Mouse (Mus musculus): ENCODE measurements around the gene Hist1h2ag. TPM values are rescaled to one million over a fixed set of nuclear protein-coding genes. Genes with fewer than 3 reads are reported as not detected.

The Hist1h2ag gene
- polyA plus RNA-seq, 1 experiment: 1.1 TPM

DNA sequence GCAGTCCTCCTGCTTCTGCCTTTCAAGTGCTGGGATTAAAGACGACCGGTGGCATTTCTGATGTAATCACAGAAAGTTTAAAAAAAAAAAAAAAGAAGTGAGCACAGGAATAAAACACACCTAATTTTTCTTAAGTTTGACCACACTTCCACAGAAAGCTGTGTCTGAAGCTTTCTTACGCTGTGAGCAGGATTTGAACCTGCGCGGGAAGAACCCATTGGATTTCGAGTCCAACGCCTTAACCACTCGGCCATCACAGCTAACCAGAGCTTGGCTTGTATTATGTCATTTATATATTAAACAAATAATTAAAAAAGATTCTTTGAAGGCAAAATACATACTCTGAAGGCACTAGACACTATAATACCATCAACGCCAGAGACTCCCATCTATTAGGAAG lies 20.5 kb downstream of the Hist1h2ag start:
- Histone ChIP-seq H3K4me3 (replicated peaks; ENCODE audit: insufficient read depth, low read depth, low read length) (no peak overlapping the region), H3K4me1 (ENCODE audit: control insufficient read depth, insufficient read depth, low read length) (no peaks in the 10 kb centered on the region), H3K27me3 (ENCODE audit: control insufficient read depth, insufficient read depth, low read length) (peaks cover 3% of the 10 kb centered on the region; the same call in 1 of the 2 replicates), H3K27ac (ENCODE audit: insufficient read depth, low read length) (no peak overlapping the region)
- DNase-seq: peak; percentile 71 to 78
- TF ChIP-seq CTCF (IDR thresholded peaks at IDR 0.05; ENCODE audit: borderline replicate concordance, insufficient read depth, low read depth, low read length): no peak
- TF ChIP-seq POLR2A (IDR thresholded peaks at IDR 0.05; ENCODE audit: borderline replicate concordance, insufficient read depth, low read length): no peak
- WGBS: 4% methylated on average over 9 of the region's 9 CpGs

- TF ChIP-seq CTCF (IDR thresholded peaks at IDR 0.05; ENCODE audit: borderline replicate concordance, insufficient read depth, low read depth, low read length) (no peak), POLR2A (IDR thresholded peaks at IDR 0.05; ENCODE audit: borderline replicate concordance, insufficient read depth, low read length) (no peak)
- WGBS: 1% methylated on average over 11 of the region's 11 CpGs
- H3K27me3 ChIP-seq (ENCODE audit: control insufficient read depth, insufficient read depth, low read length): peaks cover 3% of the 10 kb centered on the region; the same call in 1 of the 2 replicates
- no peak for DNase-seq
- H3K4me3 ChIP-seq (replicated peaks; ENCODE audit: insufficient read depth, low read depth, low read length): peak overlapping the region; percentile 38
- H3K4me1 ChIP-seq (ENCODE audit: control insufficient read depth, insufficient read depth, low read length): no peaks in the 10 kb centered on the region
- no peak overlapping the region for H3K27ac ChIP-seq (ENCODE audit: insufficient read depth, low read length)
These were observed 21.2 kb downstream of the Hist1h2ag start for GRCm38 (mm10) chr13:22021581-22021980.

DNA sequence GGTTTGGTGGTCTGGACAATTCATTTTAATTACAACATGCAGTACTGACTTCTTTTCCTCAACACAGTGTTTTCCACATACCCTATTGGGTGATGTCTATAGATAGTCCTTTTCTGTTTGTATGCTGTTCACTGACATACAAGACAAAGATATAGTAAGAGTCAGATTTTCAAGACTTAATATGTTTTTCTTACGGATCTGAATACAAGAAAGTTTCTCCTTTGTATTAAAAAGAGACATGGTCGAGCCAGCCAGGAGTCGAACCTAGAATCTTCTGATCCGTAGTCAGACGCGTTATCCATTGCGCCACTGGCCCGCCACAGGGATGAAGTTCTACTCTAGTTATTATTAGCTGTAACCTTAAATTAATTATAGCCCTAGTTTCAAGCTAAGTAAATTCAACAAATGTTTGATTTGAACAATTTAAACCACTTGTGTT lies 21.8 kb downstream of the Hist1h2ag start:
- peak; percentile 41 to 42 for DNase-seq
- TF ChIP-seq CTCF (IDR thresholded peaks at IDR 0.05; ENCODE audit: borderline replicate concordance, insufficient read depth, low read depth, low read length) (no peak), POLR2A (IDR thresholded peaks at IDR 0.05; ENCODE audit: borderline replicate concordance, insufficient read depth, low read length) (no peak)
- Histone ChIP-seq H3K27me3 (ENCODE audit: control insufficient read depth, insufficient read depth, low read length) (peaks cover 3% of the 10 kb centered on the region; the same call in 1 of the 2 replicates), H3K27ac (ENCODE audit: insufficient read depth, low read length) (no peak overlapping the region), H3K4me1 (ENCODE audit: control insufficient read depth, insufficient read depth, low read length) (no peaks in the 10 kb centered on the region), H3K4me3 (replicated peaks; ENCODE audit: insufficient read depth, low read depth, low read length) (no peak overlapping the region)
- 2% methylated on average over 8 of the region's 8 CpGs for WGBS

GRCm38 (mm10) chr13:22019934-22020835 lies 22.6 kb downstream of the Hist1h2ag start:
- 4% methylated on average over 44 of the region's 44 CpGs for WGBS
- no peak for TF ChIP-seq POLR2A (IDR thresholded peaks at IDR 0.05; ENCODE audit: borderline replicate concordance, insufficient read depth, low read length)
- no peak for TF ChIP-seq CTCF (IDR thresholded peaks at IDR 0.05; ENCODE audit: borderline replicate concordance, insufficient read depth, low read depth, low read length)
- no peaks in the 10 kb centered on the region for H3K4me1 ChIP-seq (ENCODE audit: control insufficient read depth, insufficient read depth, low read length)

DNA sequence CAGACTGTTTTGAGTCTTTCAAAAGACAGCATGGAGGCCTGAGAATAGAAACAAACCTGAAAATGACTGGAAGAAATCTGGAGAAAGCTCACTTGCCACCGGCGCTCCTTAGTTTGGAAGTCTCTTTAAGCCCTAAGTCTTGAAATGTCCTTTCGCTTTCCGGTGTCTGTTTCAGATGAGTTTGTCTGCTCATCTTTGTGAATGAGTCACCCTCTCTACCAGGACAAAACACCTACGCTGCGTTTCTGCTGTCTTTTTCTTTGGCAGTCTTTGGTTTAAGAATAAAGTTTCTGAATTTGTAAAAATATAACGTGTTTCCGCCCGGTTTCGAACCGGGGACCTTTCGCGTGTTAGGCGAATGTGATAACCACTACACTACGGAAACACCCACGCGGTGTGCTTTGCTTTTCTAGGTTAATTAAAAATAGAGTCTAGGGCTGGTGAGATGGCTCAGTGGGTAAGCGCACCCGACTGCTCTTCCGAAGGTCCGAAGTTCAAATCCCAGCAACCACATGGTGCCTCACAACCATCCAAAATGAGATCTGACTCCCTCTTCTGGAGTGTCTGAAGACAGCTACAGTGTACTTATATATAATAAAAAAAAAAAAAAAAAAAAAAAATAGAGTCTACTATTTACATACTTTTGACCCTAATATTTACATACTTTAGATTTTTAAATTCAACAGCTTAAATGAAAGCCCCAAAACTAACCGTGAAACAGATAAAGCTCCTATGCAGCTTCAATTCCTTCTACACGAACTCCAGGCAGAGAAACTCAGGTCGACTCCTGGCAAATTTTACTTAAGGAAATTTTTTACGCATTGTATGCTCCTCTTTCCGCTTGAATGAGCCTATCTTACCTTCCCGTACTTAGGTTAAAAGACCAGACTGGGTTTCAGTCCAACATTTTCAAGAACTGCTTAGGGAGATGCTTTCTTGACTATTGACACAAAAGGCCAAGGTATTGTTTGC lies 27.0 kb downstream of the Hist1h2ag start:
- no peak for TF ChIP-seq CTCF (IDR thresholded peaks at IDR 0.05; ENCODE audit: borderline replicate concordance, insufficient read depth, low read depth, low read length)
- no peak for TF ChIP-seq POLR2A (IDR thresholded peaks at IDR 0.05; ENCODE audit: borderline replicate concordance, insufficient read depth, low read length)
- peaks cover 5% of the 10 kb centered on the region; the same call in 1 of the 2 replicates for H3K27me3 ChIP-seq (ENCODE audit: control insufficient read depth, insufficient read depth, low read length)
- DNase-seq: peak; percentile 41 to 47
- no peak overlapping the region for H3K4me3 ChIP-seq (replicated peaks; ENCODE audit: insufficient read depth, low read depth, low read length)
- 19% methylated on average over 27 of the region's 27 CpGs for WGBS
- H3K27ac ChIP-seq (ENCODE audit: insufficient read depth, low read length): no peak overlapping the region
- no peaks in the 10 kb centered on the region for H3K4me1 ChIP-seq (ENCODE audit: control insufficient read depth, insufficient read depth, low read length)

More at GRCm38 (mm10) chr13:22019934-22020835, 22.6 kb downstream of the Hist1h2ag start:
- H3K27ac ChIP-seq (ENCODE audit: insufficient read depth, low read length): no peak overlapping the region
- H3K27me3 ChIP-seq (ENCODE audit: control insufficient read depth, insufficient read depth, low read length): peaks cover 3% of the 10 kb centered on the region; the same call in 1 of the 2 replicates
- H3K4me3 ChIP-seq (replicated peaks; ENCODE audit: insufficient read depth, low read depth, low read length): peak overlapping the region; percentile 37
- DNase-seq: no peak

DNA sequence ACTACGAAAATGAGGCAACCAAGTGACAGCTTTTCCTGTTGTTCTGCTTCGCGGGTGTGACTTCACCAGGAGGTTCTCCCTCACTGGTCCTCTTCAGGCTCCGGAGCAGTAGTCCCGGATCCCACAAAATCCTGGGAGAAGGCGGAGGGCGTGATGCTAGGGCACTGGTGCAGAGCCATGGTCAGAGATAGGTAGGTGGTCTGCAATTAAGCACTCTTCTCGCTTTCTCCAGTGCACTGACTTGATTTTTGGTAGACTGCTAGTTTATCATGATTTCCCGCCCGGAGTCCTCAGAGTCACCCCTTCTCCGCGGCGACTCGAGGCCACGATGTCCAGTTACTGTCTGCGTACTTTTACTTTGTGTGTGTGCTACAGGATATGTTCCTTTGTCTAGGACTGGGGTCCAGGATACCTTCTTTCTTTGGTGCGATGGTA lies 28.3 kb downstream of the Hist1h2ag start:
- WGBS: 21% methylated on average over 17 of the region's 17 CpGs
- Histone ChIP-seq H3K4me3 (replicated peaks; ENCODE audit: insufficient read depth, low read depth, low read length) (no peak overlapping the region), H3K27me3 (ENCODE audit: control insufficient read depth, insufficient read depth, low read length) (peaks cover 1% of the 10 kb centered on the region; the same call in 1 of the 2 replicates), H3K27ac (ENCODE audit: insufficient read depth, low read length) (no peak overlapping the region), H3K4me1 (ENCODE audit: control insufficient read depth, insufficient read depth, low read length) (no peaks in the 10 kb centered on the region)
- TF ChIP-seq CTCF (IDR thresholded peaks at IDR 0.05; ENCODE audit: borderline replicate concordance, insufficient read depth, low read depth, low read length) (no peak), POLR2A (IDR thresholded peaks at IDR 0.05; ENCODE audit: borderline replicate concordance, insufficient read depth, low read length) (no peak)
- DNase-seq: no peak

GRCm38 (mm10) chr13:22013716-22014115 lies 29.0 kb downstream of the Hist1h2ag start:
- H3K4me3 ChIP-seq (replicated peaks; ENCODE audit: insufficient read depth, low read depth, low read length): no peak overlapping the region
- no peak overlapping the region for H3K27ac ChIP-seq (ENCODE audit: insufficient read depth, low read length)
- 25% methylated on average over 13 of the region's 13 CpGs for WGBS
- H3K4me1 ChIP-seq (ENCODE audit: control insufficient read depth, insufficient read depth, low read length): no peaks in the 10 kb centered on the region
- TF ChIP-seq CTCF (IDR thresholded peaks at IDR 0.05; ENCODE audit: borderline replicate concordance, insufficient read depth, low read depth, low read length): no peak
- no peak for TF ChIP-seq POLR2A (IDR thresholded peaks at IDR 0.05; ENCODE audit: borderline replicate concordance, insufficient read depth, low read length)
- DNase-seq: no peak
- H3K27me3 ChIP-seq (ENCODE audit: control insufficient read depth, insufficient read depth, low read length): peaks cover 1% of the 10 kb centered on the region; the same call in 1 of the 2 replicates
